Mouse (Mus musculus) liver, postnatal 0 days (tissue): ENCODE results near the gene Efl1.

Experiments
- CTCF ChIP-seq: sonication (generic); IDR thresholded peaks from 2 replicates; pipeline ENCODE4 v1.5.1; 2016; ENCODE audit warnings: antibody characterized with exemption, low read depth
- EP300 ChIP-seq: IDR thresholded peaks from 2 replicates; pipeline ENCODE4 v1.6.1; 2016; ENCODE audit warnings: antibody characterized with exemption, low read depth, mild to moderate bottlenecking

DNA sequence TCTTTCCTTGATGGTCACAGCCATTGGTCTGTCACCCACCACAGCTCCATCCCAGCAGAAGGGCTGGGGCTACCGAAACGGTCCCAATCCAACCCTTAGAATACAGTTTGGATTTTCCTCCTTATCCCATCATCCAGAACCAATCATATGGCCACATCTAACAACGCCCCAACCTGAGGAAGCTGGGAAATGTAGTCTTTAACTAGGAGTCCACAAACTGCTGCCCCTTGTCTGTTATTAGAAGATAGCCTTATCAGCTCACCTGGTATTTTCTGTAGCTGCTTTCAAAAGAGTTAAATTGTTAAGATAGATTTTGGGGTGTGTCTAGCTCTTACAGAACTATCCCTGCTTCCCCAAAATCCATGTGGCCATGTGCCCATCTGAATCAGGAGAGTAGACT lies 126.7 kb downstream of the Efl1 start:
- TF ChIP-seq CTCF (no peak), EP300 (no peak)
